Mouse (Mus musculus) forebrain, embryonic 15.5 days (tissue): ENCODE measurements around the gene Sox6. TPM values are rescaled to one million over a fixed set of nuclear protein-coding genes. Genes with fewer than 3 reads are reported as not detected.

Source experiments
- ATAC-seq: fragments of 200-750 bp; cut with Nextera tagmentation; replicated peaks from 2 replicates; pipeline ENCODE4 v1.8.0; 2017; ENCODE audit warnings: mild to moderate bottlenecking, moderate TSS enrichment, moderate library complexity
- H3K27ac ChIP-seq: fragments of 300-500 bp; sonication (generic); replicated peaks from 2 replicates; pipeline ENCODE4 v1.5.1; 2015; ENCODE audit warnings: mild to moderate bottlenecking, inconsistent platforms
- H3K27me3 ChIP-seq: fragments of 300-500 bp; sonication (generic); 2 replicates; pipeline ENCODE4 v1.6.1; 2015; ENCODE audit warnings: inconsistent platforms
- H3K36me3 ChIP-seq: fragments of 300-500 bp; sonication (generic); 2 replicates; pipeline ENCODE4 v1.6.1; 2015; ENCODE audit warnings: mild to moderate bottlenecking, inconsistent platforms
- H3K4me1 ChIP-seq: fragments of 300-500 bp; sonication (generic); 2 replicates; pipeline ENCODE4 v1.6.1; 2015; ENCODE audit warnings: inconsistent platforms
- H3K4me2 ChIP-seq: fragments of 300-500 bp; sonication (generic); replicated peaks from 2 replicates; pipeline ENCODE4 v1.6.1; 2015; ENCODE audit warnings: mild to moderate bottlenecking, inconsistent platforms
- H3K4me3 ChIP-seq: fragments of 300-500 bp; sonication (generic); 2 replicates; pipeline ENCODE4 v1.5.1; 2015; ENCODE audit warnings: mild to moderate bottlenecking, inconsistent platforms
- H3K9ac ChIP-seq: fragments of 300-500 bp; sonication (generic); replicated peaks from 2 replicates; pipeline ENCODE4 v1.6.1; 2015; ENCODE audit warnings: mild to moderate bottlenecking, inconsistent platforms
- H3K9me3 ChIP-seq: fragments of 300-500 bp; sonication (generic); 2 replicates; pipeline ENCODE4 v1.6.1; 2016; ENCODE audit warnings: inconsistent platforms
- WGBS: fragments of 180-500 bp; shearing (Covaris S2); methylation state at CpG from one replicate; pipeline ENCODE4 v1.1.7; 2015; ENCODE audit warnings: mixed read lengths; 5-methylcytosine and 5-hydroxymethylcytosine counted together
- polyA plus RNA-seq: library from polyadenylated mRNA; unstranded; fragments of >200 nt; fragmentation: Nextera tagmentation; extraction: Ambion mirVana; gene quantifications from 2 replicates; pipeline ENCODE4 v1.2.1, GENCODE M21; 2015

The Sox6 gene
- polyA plus RNA-seq, 1 experiment from 2014 or later, result 111 TPM

DNA sequence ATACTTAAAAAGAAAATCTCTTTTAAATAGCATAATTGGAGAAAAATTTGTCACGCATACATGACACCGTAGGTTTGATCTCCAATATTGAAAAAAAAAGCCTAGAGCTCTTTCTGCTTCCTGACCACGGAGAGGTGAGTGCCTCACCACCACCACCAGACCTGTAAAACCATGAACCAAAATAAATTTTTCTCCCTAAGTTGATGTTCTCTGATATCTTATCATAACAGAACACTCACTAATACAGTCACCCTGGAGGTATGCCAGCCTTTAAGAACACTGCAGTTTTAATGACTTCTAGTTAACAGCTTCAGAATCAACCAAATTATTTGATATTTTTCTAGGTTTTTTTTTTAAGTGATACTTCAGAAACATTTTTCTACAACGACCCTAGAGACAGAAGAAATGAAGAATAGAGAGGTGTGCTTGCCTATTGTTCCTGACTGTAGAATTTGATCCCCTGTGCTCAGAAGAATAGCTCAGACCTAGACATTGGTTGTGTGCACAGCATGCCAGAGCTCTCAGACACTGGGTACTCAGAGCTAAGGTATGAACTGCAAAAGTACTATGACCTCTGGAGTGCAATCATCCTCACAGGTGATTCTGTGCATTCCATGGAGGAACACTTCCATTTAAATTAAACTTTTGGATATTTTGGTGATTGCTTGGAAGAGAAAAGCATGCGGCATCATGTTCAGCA lies 58.6 kb downstream of the Sox6 start:
- WGBS, result 87% methylated on average over 5 of the region's 5 CpGs
- Histone ChIP-seq H3K9me3 (no peaks in the 10 kb centered on the region), H3K4me1 (no peaks in the 10 kb centered on the region), H3K4me3 (no peak overlapping the region), H3K36me3 (no peaks in the 10 kb centered on the region), H3K27ac (no peak overlapping the region), H3K9ac (no peak overlapping the region), H3K27me3 (no peaks in the 10 kb centered on the region), H3K4me2 (no peak overlapping the region)
- ATAC-seq, result no peak

DNA sequence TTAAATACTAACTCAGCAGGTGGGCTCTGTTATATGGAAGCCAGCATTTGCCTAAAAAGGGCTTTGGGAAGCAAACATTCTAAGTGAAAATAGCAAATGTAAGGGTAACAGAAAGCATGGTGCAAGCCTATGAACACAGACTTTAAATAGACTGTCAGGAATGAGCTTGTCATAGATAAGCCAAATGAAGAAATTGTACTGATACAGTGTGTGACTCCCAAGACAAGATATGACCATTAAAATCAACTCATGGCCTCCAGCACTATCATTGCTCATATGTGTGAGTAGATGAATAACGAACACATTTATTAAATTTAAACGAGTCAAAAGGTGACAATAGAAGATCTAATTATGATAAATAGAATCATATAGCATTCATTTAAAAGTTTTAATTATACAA lies 64.1 kb downstream of the Sox6 start:
- no peak for ATAC-seq
- Histone ChIP-seq H3K27me3 (no peaks in the 10 kb centered on the region), H3K27ac (no peak overlapping the region), H3K9me3 (no peaks in the 10 kb centered on the region), H3K9ac (no peak overlapping the region), H3K36me3 (no peaks in the 10 kb centered on the region), H3K4me2 (no peak overlapping the region), H3K4me1 (no peaks in the 10 kb centered on the region), H3K4me3 (no peak overlapping the region)
- 93% methylated on average over 2 of the region's 2 CpGs for WGBS

DNA sequence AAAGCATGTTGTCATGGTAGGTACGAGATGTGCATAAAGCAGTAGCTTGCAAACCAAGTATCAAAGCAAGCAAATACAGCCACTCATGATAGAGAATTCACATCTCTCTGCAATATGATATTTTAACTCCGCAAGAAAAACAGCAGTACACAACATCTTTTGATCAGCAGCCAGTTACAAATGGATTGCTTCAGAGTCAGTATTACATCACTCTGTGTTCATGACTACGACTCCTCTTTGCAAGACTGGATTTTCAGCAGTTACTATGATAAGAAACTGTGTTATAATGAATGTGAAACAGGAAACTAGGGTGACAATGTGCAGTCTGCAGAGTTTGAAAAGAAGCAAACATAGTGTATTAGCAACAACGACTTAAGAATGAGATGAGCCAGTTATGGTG lies 71.4 kb downstream of the Sox6 start:
- Histone ChIP-seq H3K9ac (no peak overlapping the region), H3K36me3 (no peaks in the 10 kb centered on the region), H3K27ac (no peak overlapping the region), H3K4me2 (no peak overlapping the region), H3K4me3 (no peak overlapping the region), H3K27me3 (no peaks in the 10 kb centered on the region), H3K4me1 (peaks cover 16% of the 10 kb centered on the region), H3K9me3 (no peaks in the 10 kb centered on the region)
- WGBS, result 79% methylated on average over 4 of the region's 4 CpGs
- ATAC-seq, result no peak

DNA sequence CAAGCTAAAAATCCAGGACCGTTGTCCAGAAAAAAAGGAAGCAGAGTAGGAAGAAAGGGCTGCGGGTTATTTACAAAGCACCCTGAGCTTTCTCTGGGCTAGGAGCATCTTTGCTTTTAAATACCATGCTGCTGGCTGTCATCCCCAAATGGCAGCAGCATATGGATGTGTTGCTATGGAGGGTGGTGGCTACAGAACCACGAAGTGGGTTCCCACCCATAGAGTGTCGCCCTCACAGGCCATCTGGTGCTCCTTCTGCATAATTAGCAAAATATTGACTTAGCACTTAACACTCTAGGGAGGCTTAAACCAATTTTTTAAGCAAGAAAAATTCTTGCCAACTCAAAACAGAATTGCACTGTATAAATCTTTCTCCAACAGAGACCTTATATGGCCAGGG lies 72.4 kb downstream of the Sox6 start:
- H3K27me3 ChIP-seq, result no peaks in the 10 kb centered on the region
- peak; percentile 74 for ATAC-seq
- WGBS, result 48% methylated on average over 4 of the region's 4 CpGs

DNA sequence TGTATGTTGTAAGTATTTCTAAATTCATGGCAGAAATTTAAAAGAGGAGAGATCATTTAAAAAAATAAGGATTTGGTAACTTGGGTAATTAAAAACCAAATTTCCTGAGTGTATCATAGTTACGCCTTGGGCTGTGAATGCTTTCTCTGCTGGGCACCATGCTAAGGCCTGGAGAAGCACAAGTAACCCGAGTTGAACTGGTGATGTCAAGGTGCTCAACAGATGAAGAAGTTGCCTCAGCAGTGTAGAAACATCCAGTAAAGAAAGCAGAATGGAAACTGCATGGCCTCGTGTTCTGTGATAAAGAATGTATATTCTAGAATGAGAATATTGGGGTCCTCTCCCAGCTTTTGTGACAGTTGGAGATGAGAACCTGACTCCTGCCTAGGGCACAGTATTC lies 85.5 kb downstream of the Sox6 start:
- no peak overlapping the region for H3K4me3 ChIP-seq
- H3K27ac ChIP-seq, result no peak overlapping the region
- H3K4me2 ChIP-seq, result no peak overlapping the region
- no peaks in the 10 kb centered on the region for H3K27me3 ChIP-seq
- H3K9me3 ChIP-seq, result no peaks in the 10 kb centered on the region
- H3K9ac ChIP-seq, result no peak overlapping the region
- WGBS, result 87% methylated on average over 3 of the region's 3 CpGs
- ATAC-seq, result no peak
- H3K4me1 ChIP-seq, result no peaks in the 10 kb centered on the region
- no peaks in the 10 kb centered on the region for H3K36me3 ChIP-seq

More for the DNA sequence above, 72.4 kb downstream of the Sox6 start:
- no peak overlapping the region for H3K27ac ChIP-seq
- no peak overlapping the region for H3K9ac ChIP-seq
- no peaks in the 10 kb centered on the region for H3K9me3 ChIP-seq
- no peak overlapping the region for H3K4me3 ChIP-seq
- H3K36me3 ChIP-seq, result no peaks in the 10 kb centered on the region
- H3K4me1 ChIP-seq, result peaks cover 16% of the 10 kb centered on the region
- no peak overlapping the region for H3K4me2 ChIP-seq

DNA sequence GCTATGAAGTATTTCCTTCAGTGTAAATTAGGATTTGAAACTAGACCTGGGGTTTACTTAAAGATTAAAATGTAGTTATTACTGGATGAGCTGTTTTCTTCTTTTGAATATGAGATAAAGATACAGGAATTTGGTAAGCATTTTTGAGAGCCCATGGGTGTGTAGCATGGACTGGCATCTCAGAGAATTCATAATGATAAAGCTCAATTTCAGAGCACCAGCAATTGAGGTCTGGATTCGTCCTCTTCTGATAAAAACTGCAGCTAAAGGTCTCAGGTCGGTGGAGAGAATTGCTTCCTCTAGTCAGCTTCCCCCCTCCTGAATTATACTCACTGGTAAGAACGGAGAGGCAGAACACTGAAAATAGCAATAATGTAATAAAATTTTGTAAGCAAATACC lies 86.4 kb downstream of the Sox6 start:
- H3K9me3 ChIP-seq, result no peaks in the 10 kb centered on the region
- no peak overlapping the region for H3K27ac ChIP-seq
- H3K4me1 ChIP-seq, result no peaks in the 10 kb centered on the region
- WGBS, result 65% methylated on average over 3 of the region's 3 CpGs
- no peak overlapping the region for H3K4me2 ChIP-seq
- ATAC-seq, result no peak
- H3K36me3 ChIP-seq, result no peaks in the 10 kb centered on the region
- H3K4me3 ChIP-seq, result no peak overlapping the region
- H3K9ac ChIP-seq, result no peak overlapping the region
- H3K27me3 ChIP-seq, result no peaks in the 10 kb centered on the region

DNA sequence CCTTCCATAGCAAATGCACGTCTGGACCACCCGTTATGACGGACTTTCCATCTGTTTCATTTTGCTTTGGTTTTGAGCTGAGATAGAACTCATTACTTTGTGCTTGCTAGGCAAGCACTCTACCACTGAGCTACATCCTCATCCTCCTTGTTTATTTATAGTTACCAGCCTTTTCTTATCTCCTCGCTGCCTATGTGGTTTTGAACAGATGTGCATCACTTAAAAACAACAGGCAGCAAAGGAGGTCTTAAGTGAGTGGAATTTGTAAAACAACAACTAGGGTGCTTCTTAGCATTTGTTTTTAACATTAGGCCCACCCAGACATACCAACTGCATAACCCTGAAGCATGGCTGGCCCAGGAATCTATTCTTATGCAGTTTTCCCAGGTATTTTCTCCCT lies 86.9 kb downstream of the Sox6 start:
- no peak for ATAC-seq
- H3K4me1 ChIP-seq, result no peaks in the 10 kb centered on the region
- H3K27ac ChIP-seq, result no peak overlapping the region
- H3K4me3 ChIP-seq, result no peak overlapping the region
- 84% methylated on average over 4 of the region's 4 CpGs for WGBS
- no peak overlapping the region for H3K4me2 ChIP-seq
- no peaks in the 10 kb centered on the region for H3K27me3 ChIP-seq
- no peak overlapping the region for H3K9ac ChIP-seq
- H3K36me3 ChIP-seq, result no peaks in the 10 kb centered on the region
- H3K9me3 ChIP-seq, result no peaks in the 10 kb centered on the region

DNA sequence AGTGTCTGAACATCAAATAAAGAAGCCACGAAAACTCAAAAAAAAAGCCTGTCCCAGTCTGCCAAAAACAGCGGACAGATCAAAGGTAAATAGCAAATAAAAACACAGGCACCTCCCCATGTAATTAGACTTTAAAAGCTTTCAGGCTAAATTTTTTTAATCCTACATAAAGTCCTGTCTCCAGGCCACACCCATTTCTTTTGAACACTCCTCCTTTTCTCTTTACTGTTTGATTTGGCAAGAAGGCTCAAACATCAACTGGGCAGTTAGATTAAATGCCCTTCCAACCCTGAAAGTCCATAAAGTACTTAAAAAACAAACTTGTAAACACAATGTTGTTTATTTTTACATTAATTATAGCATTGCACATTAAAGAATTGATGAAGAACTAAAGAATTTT lies 90.7 kb downstream of the Sox6 start:
- H3K9ac ChIP-seq, result no peak overlapping the region
- H3K27ac ChIP-seq, result no peak overlapping the region
- H3K36me3 ChIP-seq, result peaks cover 2% of the 10 kb centered on the region; the same call in 1 of the 2 replicates
- H3K4me2 ChIP-seq, result no peak overlapping the region
- no peak overlapping the region for H3K4me3 ChIP-seq
- no peaks in the 10 kb centered on the region for H3K9me3 ChIP-seq
- H3K27me3 ChIP-seq, result no peaks in the 10 kb centered on the region
- WGBS, result 24% methylated on average over 2 of the region's 2 CpGs
- no peak for ATAC-seq
- H3K4me1 ChIP-seq, result peaks cover 3% of the 10 kb centered on the region; the same call in 1 of the 2 replicates

DNA sequence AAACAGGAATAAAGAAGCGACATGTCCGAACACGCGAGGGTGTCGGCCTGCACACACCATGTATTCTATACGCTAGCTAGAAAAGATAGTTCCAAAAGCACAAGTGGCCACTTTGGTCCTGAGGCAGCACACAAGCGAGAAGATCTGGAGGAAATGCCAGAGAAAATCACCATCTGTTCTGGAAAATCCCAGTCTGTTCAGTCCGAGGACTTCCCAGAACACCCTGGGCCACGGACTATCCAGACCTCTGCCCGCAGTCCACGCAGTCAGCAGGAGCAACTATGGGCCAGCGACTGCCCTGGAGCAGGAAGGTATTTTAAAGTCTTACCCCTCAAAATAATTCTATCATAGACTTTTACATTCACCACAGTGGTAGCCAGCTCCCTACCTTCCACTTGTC lies 92.0 kb downstream of the Sox6 start:
- no peak for ATAC-seq
- Histone ChIP-seq H3K4me1 (peaks cover 3% of the 10 kb centered on the region; the same call in 1 of the 2 replicates), H3K36me3 (peaks cover 2% of the 10 kb centered on the region; the same call in 1 of the 2 replicates), H3K9me3 (no peaks in the 10 kb centered on the region), H3K4me2 (no peak overlapping the region), H3K27me3 (no peaks in the 10 kb centered on the region), H3K4me3 (no peak overlapping the region), H3K9ac (no peak overlapping the region), H3K27ac (no peak overlapping the region)
- WGBS, result 93% methylated on average over 12 of the region's 12 CpGs

DNA sequence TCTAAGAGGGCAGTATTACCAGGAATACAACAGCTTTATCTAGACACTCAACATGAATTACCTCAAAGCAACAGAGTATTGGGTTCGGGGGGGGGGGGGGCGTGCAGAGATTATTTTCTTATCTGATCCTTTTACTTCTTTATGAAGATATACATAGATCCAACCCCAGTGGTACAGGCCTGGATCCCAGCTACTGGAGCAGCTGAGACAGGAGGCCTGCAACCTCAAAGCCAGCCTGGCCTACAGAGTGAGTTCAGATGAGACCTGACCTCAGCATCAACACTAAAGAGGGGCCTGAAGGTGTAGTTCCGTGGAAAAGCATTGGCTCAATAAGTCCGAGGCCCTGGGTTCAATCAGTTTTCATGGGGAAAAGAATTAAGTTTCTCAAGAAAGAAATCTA lies 93.1 kb downstream of the Sox6 start:
- Histone ChIP-seq H3K27ac (no peak overlapping the region), H3K27me3 (no peaks in the 10 kb centered on the region), H3K9ac (no peak overlapping the region), H3K4me3 (no peak overlapping the region), H3K4me2 (no peak overlapping the region), H3K4me1 (peaks cover 3% of the 10 kb centered on the region; the same call in 1 of the 2 replicates), H3K9me3 (no peaks in the 10 kb centered on the region), H3K36me3 (peaks cover 2% of the 10 kb centered on the region; the same call in 1 of the 2 replicates)
- no peak for ATAC-seq
- 87% methylated on average over 4 of the region's 4 CpGs for WGBS

DNA sequence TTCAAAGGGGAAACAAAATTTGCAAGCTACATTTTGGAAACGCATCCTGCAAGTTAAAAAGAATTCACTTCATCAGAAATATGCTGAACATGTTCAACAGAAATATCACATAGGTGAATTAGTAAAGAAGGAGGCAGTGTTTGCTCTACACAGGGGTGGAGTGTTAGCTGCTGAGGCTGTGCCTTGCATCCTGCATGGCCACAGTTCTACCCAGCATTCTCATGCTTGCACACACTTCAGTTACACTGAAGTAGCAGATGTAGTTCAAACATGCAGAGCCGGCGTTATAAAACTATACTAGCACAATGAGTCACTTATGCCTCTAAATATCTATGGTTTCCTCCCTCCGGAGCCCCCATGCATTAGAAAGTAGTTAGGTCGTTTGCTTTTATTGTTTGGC lies 94.3 kb downstream of the Sox6 start:
- H3K4me3 ChIP-seq, result no peak overlapping the region
- peaks cover 2% of the 10 kb centered on the region; the same call in 1 of the 2 replicates for H3K36me3 ChIP-seq
- ATAC-seq, result no peak
- no peak overlapping the region for H3K27ac ChIP-seq
- no peak overlapping the region for H3K4me2 ChIP-seq
- peaks cover 3% of the 10 kb centered on the region; the same call in 1 of the 2 replicates for H3K4me1 ChIP-seq
- H3K27me3 ChIP-seq, result no peaks in the 10 kb centered on the region
- H3K9ac ChIP-seq, result no peak overlapping the region
- no peaks in the 10 kb centered on the region for H3K9me3 ChIP-seq
- 27% methylated on average over 5 of the region's 5 CpGs for WGBS

DNA sequence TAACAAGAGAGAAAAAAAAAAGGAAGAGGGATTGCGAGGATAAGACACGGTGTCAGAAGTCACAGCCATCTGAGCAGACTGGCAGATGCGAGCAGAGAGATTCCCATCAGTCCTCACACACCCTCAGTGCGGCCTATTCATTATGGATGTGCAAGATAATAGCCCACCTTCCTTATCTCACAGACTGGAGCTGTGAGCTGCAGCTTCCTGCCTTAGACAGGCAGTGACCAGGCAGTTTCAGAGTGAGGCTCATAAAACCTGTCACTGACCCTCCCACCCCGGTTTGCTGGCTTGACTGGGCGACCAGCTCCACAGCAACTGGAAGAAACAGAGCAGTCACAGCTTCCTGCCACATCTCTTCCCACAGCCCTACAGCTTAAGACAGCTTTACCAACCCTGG lies 96.8 kb downstream of the Sox6 start:
- H3K27ac ChIP-seq, result no peak overlapping the region
- no peak for ATAC-seq
- H3K9ac ChIP-seq, result no peak overlapping the region
- WGBS, result 79% methylated on average over 6 of the region's 6 CpGs
- no peak overlapping the region for H3K4me3 ChIP-seq
- H3K9me3 ChIP-seq, result no peaks in the 10 kb centered on the region
- H3K36me3 ChIP-seq, result peaks cover 2% of the 10 kb centered on the region; the same call in 1 of the 2 replicates
- H3K27me3 ChIP-seq, result no peaks in the 10 kb centered on the region
- H3K4me2 ChIP-seq, result no peak overlapping the region
- peaks cover 3% of the 10 kb centered on the region; the same call in 1 of the 2 replicates for H3K4me1 ChIP-seq

DNA sequence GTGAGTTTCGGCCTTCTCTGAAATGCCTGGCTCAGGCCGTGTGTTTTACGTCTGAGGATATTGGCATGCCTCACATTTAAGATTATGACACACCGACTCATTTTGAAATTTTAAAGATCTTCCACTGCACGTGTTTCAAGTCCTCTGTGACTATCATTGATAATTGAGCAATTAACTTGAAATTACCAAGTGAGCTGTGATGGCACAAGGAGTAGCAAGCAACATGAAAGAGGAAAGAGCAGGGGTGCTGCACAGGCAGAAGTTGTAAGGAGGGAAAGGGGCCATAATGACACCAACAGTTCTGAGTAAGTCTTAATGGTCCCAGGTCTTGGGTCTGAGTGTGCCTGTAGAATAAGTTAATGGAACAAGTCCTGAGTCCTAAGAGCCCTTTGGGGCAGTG lies 99.3 kb downstream of the Sox6 start:
- peaks cover 2% of the 10 kb centered on the region; the same call in 1 of the 2 replicates for H3K4me1 ChIP-seq
- no peaks in the 10 kb centered on the region for H3K9me3 ChIP-seq
- no peak overlapping the region for H3K4me2 ChIP-seq
- no peak overlapping the region for H3K27ac ChIP-seq
- H3K9ac ChIP-seq, result no peak overlapping the region
- H3K36me3 ChIP-seq, result peaks cover 2% of the 10 kb centered on the region; the same call in 1 of the 2 replicates
- no peaks in the 10 kb centered on the region for H3K27me3 ChIP-seq
- no peak for ATAC-seq
- 71% methylated on average over 5 of the region's 5 CpGs for WGBS
- no peak overlapping the region for H3K4me3 ChIP-seq
